Mouse (Mus musculus) adrenal gland (tissue): ENCODE data around the gene Gm5741.

Experiments used
- intact Hi-C: fragments of 180-260 bp; cut with DNase I; formaldehyde crosslinking; loops from one replicate; pipeline ENCODE4 v1.15.1; 2025
- microRNA-seq, 2 experiments: library from miRNA; unstranded; fragments of <30 nt; microRNA quantifications; one replicate each; pipeline ENCODE4; 2019

Gene Gm5741

DNA sequence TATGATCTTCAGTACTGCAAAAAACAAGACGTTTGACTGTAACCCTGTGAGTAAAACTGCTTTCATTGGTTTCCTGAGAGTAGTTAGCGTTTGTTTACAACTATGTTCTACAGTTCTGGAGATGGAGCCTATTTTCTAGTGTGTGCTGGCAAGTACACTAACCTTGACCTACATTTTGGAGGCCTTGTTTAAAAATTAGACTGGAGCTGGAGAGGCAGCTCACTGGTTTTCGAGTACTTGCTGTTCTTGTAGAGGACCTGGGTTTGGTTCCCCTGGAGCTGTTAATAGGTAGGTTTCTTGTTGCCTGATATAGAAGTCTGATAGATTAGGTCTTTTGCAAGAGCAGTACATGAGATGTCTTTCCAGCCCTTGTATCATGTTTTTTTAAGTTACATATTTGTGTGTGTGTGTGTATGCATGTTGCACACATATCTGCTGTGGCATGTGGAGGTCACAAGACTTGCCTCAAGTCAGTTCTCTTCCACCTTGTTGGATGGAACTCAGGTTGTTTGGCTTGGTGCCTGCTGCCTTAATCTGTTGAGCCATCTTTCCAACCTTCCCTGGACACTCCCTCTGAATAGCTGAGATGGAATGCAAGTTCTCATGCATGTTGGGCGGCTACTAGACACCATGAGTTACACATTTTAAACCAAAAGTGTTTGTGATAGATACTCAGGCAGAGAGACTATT is 35.0 kb downstream of the Gm5741 start:
- intact Hi-C loops = no loop called here

GRCm38 (mm10) chr8:85029271-85029670 is 38.5 kb downstream of the Gm5741 start:
- intact Hi-C loops = loop anchor here (5.0 kb wide), 1 partner anchor 52 kb away; the partner anchor contains the start of gene Junb

DNA sequence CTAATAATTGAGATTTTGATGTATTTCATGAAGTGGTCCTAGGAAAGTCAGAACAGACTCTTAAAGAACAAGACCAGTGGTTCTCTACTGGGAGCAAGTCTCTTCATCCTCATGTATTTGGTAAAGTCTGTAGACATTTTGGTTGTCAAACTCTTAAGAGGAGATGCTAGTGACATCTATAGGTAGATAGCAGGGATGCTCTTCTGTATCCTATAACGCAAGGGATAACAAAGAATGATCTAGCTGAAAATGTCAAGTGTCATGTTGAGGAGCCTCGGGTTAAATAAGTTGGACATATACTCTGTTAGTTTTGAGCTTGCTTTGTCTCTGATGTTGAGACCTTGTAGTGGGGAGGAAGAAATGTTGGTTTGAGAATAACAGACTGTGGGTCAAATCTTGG is 39.9 kb downstream of the Gm5741 start:
- intact Hi-C loops = loop anchor here (5.0 kb wide), 1 partner anchor 51 kb away; the partner anchor contains the start of gene Junb

GRCm38 (mm10) chr8:85027516-85027855 is 40.3 kb downstream of the Gm5741 start:
- intact Hi-C loops = loop anchor here (5.0 kb wide), 1 partner anchor 50 kb away; the partner anchor contains the start of gene Junb

- intact Hi-C loops = loop anchor here (5.0 kb wide), 1 partner anchor 50 kb away; the partner anchor contains the start of gene Junb
Observed at GRCm38 (mm10) chr8:85026670-85027515, 40.9 kb downstream of the Gm5741 start, which contains the start of gene Trir. Gene Trir (plus strand): TSS chr8:85026823.

DNA sequence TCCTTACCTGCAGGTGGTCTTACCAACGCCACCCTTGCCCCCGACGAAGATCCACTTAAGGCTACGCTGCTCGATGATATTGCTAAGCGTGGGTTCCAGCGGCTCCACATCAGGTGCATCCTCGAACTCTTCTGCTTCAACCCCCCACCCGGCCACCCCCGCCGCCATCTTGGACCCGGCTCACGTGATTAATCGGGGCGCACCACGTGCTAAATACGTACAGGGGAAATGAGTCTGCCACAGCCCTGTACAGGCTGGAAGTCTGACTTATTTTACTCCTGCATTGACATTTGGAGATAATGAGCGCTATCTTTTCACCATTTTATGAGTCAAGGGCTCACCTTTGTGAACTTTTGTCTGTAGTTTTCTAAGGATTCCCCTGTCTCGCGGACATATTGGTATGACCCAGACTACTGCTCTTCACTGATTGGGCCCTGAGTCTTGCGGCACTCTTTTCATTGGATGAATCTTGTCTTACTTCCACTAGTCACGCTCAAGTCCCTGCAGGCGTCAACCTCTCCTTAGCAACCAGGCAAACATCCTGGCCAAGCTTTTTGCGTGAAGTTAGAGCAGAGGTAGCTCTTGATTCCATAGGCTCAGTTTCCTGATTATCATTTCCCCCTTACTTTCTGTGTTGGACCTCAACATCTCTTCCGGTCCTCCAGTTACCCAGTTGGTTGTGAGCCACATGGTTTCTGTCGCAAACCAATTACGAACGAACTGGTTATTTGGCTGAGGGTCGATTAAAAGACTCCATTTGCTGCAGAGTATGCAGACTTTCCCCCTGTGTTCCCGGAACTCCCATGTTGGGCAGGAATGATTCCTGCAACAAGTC is 42.5 kb downstream of the Gm5741 start, which contains the start of gene Asna1:
Asna1 (minus strand) TSS at position 184 of the 835 bp plus-strand sequence.
- intact Hi-C loops = loop anchor here (5.0 kb wide), 1 partner anchor 48 kb away; the partner anchor contains the start of gene Junb

DNA sequence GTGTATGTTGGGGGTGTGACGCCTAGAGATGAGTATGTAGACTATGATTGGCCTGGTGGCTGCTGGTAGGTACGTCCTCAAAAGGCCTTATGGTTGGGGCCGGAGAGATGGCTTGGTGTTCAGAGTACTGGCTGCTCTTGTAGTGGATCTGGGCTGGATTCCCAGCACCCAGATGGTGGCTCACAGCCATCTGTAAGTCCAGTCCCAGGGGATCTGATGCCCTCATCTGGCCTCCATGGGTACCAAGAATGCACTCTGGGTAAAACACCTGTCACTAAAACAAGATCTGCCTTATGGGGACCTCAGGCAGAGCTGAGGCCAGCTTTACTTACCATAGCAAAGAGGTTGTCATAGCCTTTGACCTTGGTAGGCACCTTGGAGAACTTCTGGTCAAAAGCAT is 43.9 kb downstream of the Gm5741 start:
- intact Hi-C loops = no loop called here

DNA sequence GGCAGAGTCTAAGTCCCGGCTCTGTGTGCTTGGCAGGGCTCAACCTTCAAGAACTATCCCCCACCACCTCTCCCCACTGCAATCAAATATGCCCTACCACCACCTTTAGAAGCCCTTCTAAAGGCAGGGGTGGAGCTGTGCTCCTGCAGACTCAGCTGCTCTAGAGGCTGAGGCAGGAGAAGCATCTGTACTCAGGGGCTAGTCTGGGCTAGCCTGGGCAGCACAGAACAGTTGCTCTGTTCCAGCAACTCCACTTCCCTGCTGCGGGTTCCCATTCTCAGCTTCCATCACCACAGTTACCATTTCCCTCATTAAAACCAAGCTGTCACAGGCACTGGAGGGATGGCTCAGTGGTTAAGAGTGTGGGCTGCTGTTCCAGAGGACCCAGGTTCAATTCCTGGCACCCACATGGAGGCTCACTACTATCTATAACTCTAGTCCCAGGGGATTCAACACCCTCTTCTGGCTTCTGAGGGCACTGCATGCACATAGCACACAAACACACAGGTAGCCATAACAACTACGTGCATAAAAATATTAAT is 46.2 kb downstream of the Gm5741 start:
- intact Hi-C loops = no loop called here

Small RNA genes lying within 50 kb of the gene (microRNA-seq; reads per million reads assigned to microRNA genes)
- gene Gm23388 = 0.12 to 0.34 reads per million in 2 experiments
- gene Mir7070 = 0.12 to 0.46 reads per million in 2 experiments
